Mouse (Mus musculus) CH12.LX (cell line): ENCODE measurements around the gene Map3k14. TPM values are rescaled to one million over a fixed set of nuclear protein-coding genes. Genes with fewer than 3 reads are reported as not detected.
"Not testable (repeated sequence)": the region's sequence is repeated elsewhere in the genome, so short reads cannot be mapped to it uniquely, and the experiment has no call there.

Source experiments
- DNase-seq: peaks from one replicate; pipeline ENCODE4 v3.0.0-alpha.2; 2013; ENCODE audit errors: extremely low read depth
- H3K27ac ChIP-seq: 2 replicates; pipeline ENCODE4 v1.5.1; 2012; ENCODE audit warnings: low read depth, mild to moderate bottlenecking, control low read depth, moderate library complexity; ENCODE audit not compliant: insufficient read depth
- H3K27me3 ChIP-seq: replicated peaks from 2 replicates; pipeline ENCODE3; 2012; ENCODE audit warnings: inconsistent platforms
- H3K36me3 ChIP-seq, 2 experiments: replicated peaks in 1 of 2; 2 replicates each; pipeline versions ENCODE3 to v1.6.1; 2012; ENCODE audit warnings: inconsistent platforms in 1 of 2, low read length in 1 of 2, mild to moderate bottlenecking in 1 of 2, mixed read lengths in 1 of 2, moderate library complexity in 1 of 2; ENCODE audit not compliant: control insufficient read depth in 1 of 2, insufficient read depth in 1 of 2
- H3K4me1 ChIP-seq, 2 experiments: 2 replicates each; pipeline ENCODE4 v1.6.1; 2012; ENCODE audit warnings: inconsistent platforms in 1 of 2, moderate library complexity in 1 of 2; ENCODE audit not compliant: insufficient read depth in 2 of 2, control insufficient read depth in 1 of 2
- H3K4me2 ChIP-seq: 2 replicates; pipeline ENCODE4 v1.6.1; 2012; ENCODE audit warnings: low read depth, mild to moderate bottlenecking, control low read depth; ENCODE audit not compliant: poor library complexity, insufficient read depth, severe bottlenecking
- H3K4me3 ChIP-seq, 3 experiments: fragments of 150-350 bp in 1 of 3; sonication (generic) in 1 of 3; replicated peaks in 1 of 3; 2 replicates each; pipeline versions ENCODE3 to v1.5.1; 2011 to 2012; ENCODE audit warnings: low read depth in 2 of 3, low read length in 2 of 3, mild to moderate bottlenecking in 2 of 3, moderate library complexity in 2 of 3, control low read depth in 1 of 3, improper control_type of control experiment in 1 of 3, inconsistent platforms in 1 of 3, mixed read lengths in 1 of 3; ENCODE audit not compliant: poor library complexity in 1 of 3
- H3K79me2 ChIP-seq: replicated peaks from 2 replicates; pipeline ENCODE4 v1.6.1; 2012; ENCODE audit warnings: mild to moderate bottlenecking, moderate library complexity; ENCODE audit not compliant: control insufficient read depth, poor library complexity, insufficient read depth, severe bottlenecking; ENCODE audit errors: extremely low read depth
- H3K9ac ChIP-seq: 2 replicates; pipeline ENCODE4 v1.6.1; 2012; ENCODE audit warnings: low read depth, mild to moderate bottlenecking, control low read depth, moderate library complexity; ENCODE audit not compliant: insufficient read depth
- H3K9me3 ChIP-seq: replicated peaks from 2 replicates; pipeline ENCODE3; 2012; ENCODE audit warnings: low read length, inconsistent platforms, mixed read lengths
- BHLHE40 ChIP-seq: IDR thresholded peaks from 2 replicates; pipeline ENCODE4 v1.6.1; 2011; ENCODE audit warnings: mild to moderate bottlenecking, low read depth, low read length, improper control_type of control experiment
- CHD1 ChIP-seq: IDR thresholded peaks from 2 replicates; pipeline ENCODE4 v1.6.1; 2012; ENCODE audit warnings: low read depth, low read length, improper control_type of control experiment, inconsistent platforms
- CTCF ChIP-seq, 2 experiments: IDR thresholded peaks in 1 of 2; conservative IDR thresholded peaks in 1 of 2; 2 replicates each; pipeline ENCODE4 v1.5.1; 2011 to 2012; ENCODE audit warnings: low read depth in 2 of 2, low read length in 2 of 2, improper control_type of control experiment in 1 of 2, inconsistent platforms in 1 of 2, mild to moderate bottlenecking in 1 of 2, moderate library complexity in 1 of 2
- ELF1 ChIP-seq: IDR thresholded peaks from 2 replicates; pipeline ENCODE4 v1.6.1; 2014; ENCODE audit warnings: low read depth, mild to moderate bottlenecking, inconsistent platforms, low read length, improper control_type of control experiment
- EP300 ChIP-seq: IDR thresholded peaks from 2 replicates; pipeline ENCODE4 v1.6.1; 2011; ENCODE audit warnings: low read length, improper control_type of control experiment
- ETS1 ChIP-seq: conservative IDR thresholded peaks from 2 replicates; pipeline ENCODE4 v1.6.1; 2012; ENCODE audit warnings: low read depth, mild to moderate bottlenecking, inconsistent platforms, low read length, improper control_type of control experiment, moderate library complexity
- GABPA ChIP-seq: IDR thresholded peaks from 2 replicates; pipeline ENCODE4 v1.6.1; 2012; ENCODE audit warnings: low read depth, low read length, improper control_type of control experiment, inconsistent platforms; ENCODE audit not compliant: insufficient replicate concordance
- IRF4 ChIP-seq: IDR thresholded peaks from 2 replicates; pipeline ENCODE4 v1.6.1; 2014; ENCODE audit warnings: low read depth, mild to moderate bottlenecking, inconsistent platforms, low read length, improper control_type of control experiment
- JUN ChIP-seq: IDR thresholded peaks from 2 replicates; pipeline ENCODE4 v1.6.1; 2011; ENCODE audit warnings: low read depth, mild to moderate bottlenecking, low read length, improper control_type of control experiment, moderate library complexity; ENCODE audit not compliant: insufficient read depth
- KAT2A ChIP-seq: IDR thresholded peaks from 2 replicates; pipeline ENCODE4 v1.6.1; 2012; ENCODE audit warnings: low read length, improper control_type of control experiment, inconsistent platforms; ENCODE audit not compliant: insufficient replicate concordance
- MAX ChIP-seq: IDR thresholded peaks from 2 replicates; pipeline ENCODE4 v1.6.1; 2011; ENCODE audit warnings: low read length, improper control_type of control experiment
- MAZ ChIP-seq: IDR thresholded peaks from 2 replicates; pipeline ENCODE4 v1.6.1; 2012; ENCODE audit warnings: low read depth, mild to moderate bottlenecking, inconsistent platforms, low read length, improper control_type of control experiment, moderate library complexity
- MEF2A ChIP-seq: IDR thresholded peaks from 2 replicates; pipeline ENCODE4 v1.6.1; 2014; ENCODE audit warnings: low read depth, mild to moderate bottlenecking, inconsistent platforms, low read length, improper control_type of control experiment, borderline replicate concordance
- MYC ChIP-seq: IDR thresholded peaks from 2 replicates; pipeline ENCODE4 v1.6.1; 2011; ENCODE audit warnings: low read depth, mild to moderate bottlenecking, improper control_type of control experiment, low read length
- NRF1 ChIP-seq: IDR thresholded peaks from 2 replicates; pipeline ENCODE4 v1.6.1; 2014; ENCODE audit warnings: low read depth, mild to moderate bottlenecking, inconsistent platforms, low read length, improper control_type of control experiment, moderate library complexity
- RAD21 ChIP-seq: IDR thresholded peaks from 2 replicates; pipeline ENCODE4 v1.6.1; 2011; ENCODE audit warnings: low read depth, mild to moderate bottlenecking, low read length, improper control_type of control experiment, moderate library complexity
- RCOR1 ChIP-seq: conservative IDR thresholded peaks from 2 replicates; pipeline ENCODE4 v1.6.1; 2012; ENCODE audit warnings: low read depth, mild to moderate bottlenecking, inconsistent platforms, low read length, improper control_type of control experiment
- TBP ChIP-seq: conservative IDR thresholded peaks from 2 replicates; pipeline ENCODE4 v1.6.1; 2011; ENCODE audit warnings: low read depth, low read length, improper control_type of control experiment
- TCF12 ChIP-seq: IDR thresholded peaks from 2 replicates; pipeline ENCODE4 v1.6.1; 2014; ENCODE audit warnings: low read depth, mild to moderate bottlenecking, inconsistent platforms, low read length, improper control_type of control experiment
- USF1 ChIP-seq: IDR thresholded peaks from 2 replicates; pipeline ENCODE4 v1.6.1; 2014; ENCODE audit warnings: low read depth, mild to moderate bottlenecking, inconsistent platforms, low read length, improper control_type of control experiment
- USF2 ChIP-seq: conservative IDR thresholded peaks from 2 replicates; pipeline ENCODE4 v1.6.1; 2011; ENCODE audit warnings: low read depth, low read length, improper control_type of control experiment
- ZKSCAN1 ChIP-seq: IDR thresholded peaks from 2 replicates; pipeline ENCODE4 v1.6.1; 2012; ENCODE audit warnings: low read depth, inconsistent platforms, low read length, improper control_type of control experiment, borderline replicate concordance
- ZMIZ1 ChIP-seq: IDR thresholded peaks from 2 replicates; pipeline ENCODE4 v1.6.1; 2012; ENCODE audit warnings: low read depth, mild to moderate bottlenecking, inconsistent platforms, low read length, improper control_type of control experiment
- ZNF384 ChIP-seq: IDR thresholded peaks from 2 replicates; pipeline ENCODE4 v1.6.1; 2012; ENCODE audit warnings: low read depth, low read length, improper control_type of control experiment, inconsistent platforms
- dilution Hi-C: fragments of 300-500 bp; cut with MboI; formaldehyde crosslinking; loops from 2 replicates; pipeline ENCODE4 v1.14.3; 2020; ENCODE audit warnings: low sequenced_read_pairs; ENCODE audit not compliant: extremely low pct_unique_long_range_greater_than_20kb, extremely low pct_ligation_motif_present
- in situ Hi-C: fragments of 300-500 bp; cut with MboI; formaldehyde crosslinking; loops from 3 replicates; pipeline ENCODE4 v1.14.3; 2019; ENCODE audit warnings: low sequenced_read_pairs, low pct_ligation_motif_present, low pct_unique_long_range_greater_than_20kb, mixed read lengths
- polyA plus RNA-seq: library from polyadenylated mRNA; unstranded; fragments of >175 nt; gene quantifications from 2 replicates; pipeline ENCODE4 v1.2.1, GENCODE M21; 2012; ENCODE audit warnings: low read depth; ENCODE audit not compliant: insufficient read length
- total RNA-seq, 2 experiments: library from RNA; depleted of rRNA; stranded (reverse); fragments of 300-350 nt in 1 of 2; fragments of >200 nt in 1 of 2; gene quantifications; 2 replicates each; pipeline ENCODE4 v1.2.3; 2012 to 2014

Gene Map3k14
- total and polyA plus RNA-seq, 3 experiments = 4.5 to 11.2 (median 9.9) TPM

- dilution Hi-C loops = no loop called here
- no peaks in the 10 kb centered on the region for H3K79me2 ChIP-seq
- H3K27ac ChIP-seq = no peak overlapping the region
- no peak overlapping the region for H3K4me3 ChIP-seq
- peak; percentile 80 for DNase-seq
- in situ Hi-C loops = no loop called here
- no peak overlapping the region for H3K9ac ChIP-seq
- H3K36me3 ChIP-seq = peaks cover 66 to 89% of the 10 kb centered on the region in 2 experiments
- TF ChIP-seq KAT2A = no peak
- TF ChIP-seq CTCF (conservative IDR thresholded peaks at IDR 0.05 in 1 of 2, IDR thresholded peaks at IDR 0.05 in 1 of 2; ENCODE audit: low read depth in 2 of 2, low read length in 2 of 2) = no peak
- TF ChIP-seq USF1 = no peak
- no peak for TF ChIP-seq ELF1
- no peak for TF ChIP-seq ZNF384
- no peak for TF ChIP-seq CHD1
- no peak for TF ChIP-seq USF2
- no peak for TF ChIP-seq ZKSCAN1
- TF ChIP-seq ETS1 = peak; percentile 31; the same call in 1 of the 2 replicates
- no peak for TF ChIP-seq JUN
- TF ChIP-seq MAZ = no peak
- no peak for TF ChIP-seq MYC
- no peak for TF ChIP-seq ZMIZ1
- peak; percentile 48; the same call in 1 of the 2 replicates for TF ChIP-seq EP300
- no peak for TF ChIP-seq GABPA
- peak; percentile 68 for TF ChIP-seq BHLHE40
- TF ChIP-seq IRF4 = no peak
- TF ChIP-seq MEF2A = no peak
- TF ChIP-seq RCOR1 = no peak
- TF ChIP-seq TBP = no peak
- no peak for TF ChIP-seq TCF12
- TF ChIP-seq RAD21 = no peak
- no peak for TF ChIP-seq MAX
- TF ChIP-seq NRF1 = no peak
- H3K27me3 ChIP-seq = no peaks in the 10 kb centered on the region
- no peak overlapping the region for H3K4me2 ChIP-seq
- H3K4me1 ChIP-seq = peaks cover 0 to 24% of the 10 kb centered on the region in 2 experiments; a peak in 2 of 4 replicates
- H3K9me3 ChIP-seq = no peaks in the 10 kb centered on the region
These were observed 43.8 kb downstream of the Map3k14 start for GRCm38 (mm10) chr11:103223444-103223843.

- H3K79me2 ChIP-seq, dilution Hi-C loops, DNase-seq, H3K4me2 ChIP-seq, in situ Hi-C loops, H3K9ac ChIP-seq, H3K27ac ChIP-seq, H3K27me3 ChIP-seq, H3K4me3 ChIP-seq, H3K9me3 ChIP-seq: not testable (repeated sequence)
- Histone ChIP-seq H3K4me1 (peaks cover 0 to 20% of the 10 kb centered on the region in 2 experiments; a peak in 2 of 4 replicates), H3K36me3 (peaks cover 66 to 83% of the 10 kb centered on the region in 2 experiments)
These were observed 44.6 kb downstream of the Map3k14 start for GRCm38 (mm10) chr11:103222718-103223117.
